Mouse (Mus musculus) midbrain, embryonic 11.5 days (tissue): ENCODE results near the gene Arpc5l. TPM values are rescaled to one million over a fixed set of nuclear protein-coding genes. Genes with fewer than 3 reads are reported as not detected.

Source experiments
- ATAC-seq: fragments of 200-750 bp; cut with Nextera tagmentation; 2 replicates; pipeline ENCODE4 v1.8.0; 2017; ENCODE audit warnings: moderate TSS enrichment, moderate library complexity; ENCODE audit not compliant: low FRiP score
- DNase-seq: peaks from one replicate; pipeline ENCODE4 v3.0.0; 2015; ENCODE audit warnings: low spot score; ENCODE audit errors: missing footprints
- H3K27ac ChIP-seq: fragments of 300-500 bp; sonication (generic); 2 replicates; pipeline ENCODE4 v1.5.1; 2014; ENCODE audit warnings: low read depth, low read length
- H3K27me3 ChIP-seq: fragments of 300-500 bp; sonication (generic); 2 replicates; pipeline ENCODE4 v1.6.1; 2014; ENCODE audit warnings: mild to moderate bottlenecking, low read length, moderate library complexity, mixed read lengths; ENCODE audit not compliant: control insufficient read depth, insufficient read depth
- H3K36me3 ChIP-seq: fragments of 300-500 bp; sonication (generic); 2 replicates; pipeline ENCODE4 v1.6.1; 2014; ENCODE audit warnings: mild to moderate bottlenecking, low read length, moderate library complexity, mixed read lengths; ENCODE audit not compliant: control insufficient read depth, insufficient read depth
- H3K4me1 ChIP-seq: fragments of 300-500 bp; sonication (generic); 2 replicates; pipeline ENCODE4 v1.6.1; 2014; ENCODE audit warnings: low read length; ENCODE audit not compliant: control insufficient read depth, insufficient read depth
- H3K4me2 ChIP-seq: fragments of 300-500 bp; sonication (generic); 2 replicates; pipeline ENCODE4 v1.6.1; 2014; ENCODE audit warnings: mild to moderate bottlenecking, moderate library complexity
- H3K4me3 ChIP-seq: fragments of 300-500 bp; sonication (generic); 2 replicates; pipeline ENCODE4 v1.5.1; 2014; ENCODE audit warnings: low read depth, low read length
- H3K9ac ChIP-seq: fragments of 300-500 bp; sonication (generic); 2 replicates; pipeline ENCODE4 v1.6.1; 2014; ENCODE audit warnings: low read length
- H3K9me3 ChIP-seq: fragments of 300-500 bp; sonication (generic); 2 replicates; pipeline ENCODE4 v1.6.1; 2016; ENCODE audit warnings: low read length; ENCODE audit not compliant: control insufficient read depth
- WGBS: fragments of 180-500 bp; shearing (Covaris S2); extraction: QIAGEN DNeasy Blood & Tissue Kit; methylation state at CpG from one replicate; pipeline ENCODE4 v1.1.7; 2014; 5-methylcytosine and 5-hydroxymethylcytosine counted together
- polyA plus RNA-seq: library from polyadenylated mRNA; unstranded; fragments of >200 nt; fragmentation: Nextera tagmentation; extraction: Ambion mirVana; gene quantifications from 2 replicates; pipeline ENCODE4 v1.2.1, GENCODE M21; 2014

Gene Arpc5l
- polyA plus RNA-seq, 1 experiment from 2014 or later, result 157 TPM

DNA sequence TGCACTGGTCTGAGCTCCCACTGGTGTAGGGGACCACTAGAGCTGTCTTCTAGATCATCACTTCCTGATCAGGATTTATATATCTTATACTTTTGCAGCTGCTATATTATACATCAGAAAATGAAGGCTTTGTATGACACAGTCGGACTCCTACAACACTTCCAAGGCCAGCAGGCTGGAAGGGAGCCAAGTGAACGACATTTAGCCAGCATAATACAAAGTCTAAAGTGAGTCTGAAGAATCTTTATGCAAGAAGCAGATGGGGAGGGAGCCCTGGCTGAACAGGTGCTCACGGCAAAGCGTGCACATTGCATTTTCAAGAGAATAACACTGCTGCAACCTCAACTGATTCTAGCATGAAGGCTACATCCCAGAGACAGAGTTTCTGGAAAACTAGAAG lies 12.7 kb upstream of the Arpc5l start:
- no peak for ATAC-seq
- no peaks in the 10 kb centered on the region for H3K36me3 ChIP-seq
- no peaks in the 10 kb centered on the region for H3K9me3 ChIP-seq
- H3K27ac ChIP-seq, result no peak overlapping the region
- H3K4me3 ChIP-seq, result no peak overlapping the region
- no peaks in the 10 kb centered on the region for H3K4me1 ChIP-seq
- no peak overlapping the region for H3K4me2 ChIP-seq
- H3K9ac ChIP-seq, result no peak overlapping the region; the same call in 1 of the 2 replicates
- no peaks in the 10 kb centered on the region for H3K27me3 ChIP-seq
- WGBS, result 78% methylated on average over 4 of the region's 4 CpGs
- no peak for DNase-seq

GRCm38 (mm10) chr2:38997386-38998374 lies 7.5 kb upstream of the Arpc5l start, which contains the start of gene Wdr38:
Gene Wdr38, plus strand, starts transcription at chr2:38997476.
- peaks cover 18% of the 10 kb centered on the region for H3K36me3 ChIP-seq
- WGBS, result 17% methylated on average over 33 of the region's 33 CpGs
- H3K4me2 ChIP-seq, result peak within 1 kb of the TSS; percentile 30
- peak within 1 kb of the TSS; percentile 19 for H3K4me3 ChIP-seq
- H3K9ac ChIP-seq, result peak within 1 kb of the TSS; percentile 33
- DNase-seq (peak; percentile 99), ATAC-seq (peak; percentile 91)
- no peaks in the 10 kb centered on the region for H3K9me3 ChIP-seq
- H3K27me3 ChIP-seq, result no peaks in the 10 kb centered on the region
- no peak within 1 kb of the TSS for H3K27ac ChIP-seq
- peaks cover under 1% of the 10 kb centered on the region; the same call in 1 of the 2 replicates for H3K4me1 ChIP-seq

- Histone ChIP-seq H3K36me3 (peaks cover 30% of the 10 kb centered on the region), H3K4me3 (no peak overlapping the region), H3K4me2 (no peak overlapping the region), H3K27ac (no peak overlapping the region), H3K9ac (no peak overlapping the region), H3K9me3 (no peaks in the 10 kb centered on the region), H3K4me1 (peaks cover 15% of the 10 kb centered on the region), H3K27me3 (no peaks in the 10 kb centered on the region)
- ATAC-seq, result no peak
- DNase-seq, result no peak
- 67% methylated on average over 4 of the region's 4 CpGs for WGBS
Measured at GRCm38 (mm10) chr2:38999381-38999780, 5.8 kb upstream of the Arpc5l start.

DNA sequence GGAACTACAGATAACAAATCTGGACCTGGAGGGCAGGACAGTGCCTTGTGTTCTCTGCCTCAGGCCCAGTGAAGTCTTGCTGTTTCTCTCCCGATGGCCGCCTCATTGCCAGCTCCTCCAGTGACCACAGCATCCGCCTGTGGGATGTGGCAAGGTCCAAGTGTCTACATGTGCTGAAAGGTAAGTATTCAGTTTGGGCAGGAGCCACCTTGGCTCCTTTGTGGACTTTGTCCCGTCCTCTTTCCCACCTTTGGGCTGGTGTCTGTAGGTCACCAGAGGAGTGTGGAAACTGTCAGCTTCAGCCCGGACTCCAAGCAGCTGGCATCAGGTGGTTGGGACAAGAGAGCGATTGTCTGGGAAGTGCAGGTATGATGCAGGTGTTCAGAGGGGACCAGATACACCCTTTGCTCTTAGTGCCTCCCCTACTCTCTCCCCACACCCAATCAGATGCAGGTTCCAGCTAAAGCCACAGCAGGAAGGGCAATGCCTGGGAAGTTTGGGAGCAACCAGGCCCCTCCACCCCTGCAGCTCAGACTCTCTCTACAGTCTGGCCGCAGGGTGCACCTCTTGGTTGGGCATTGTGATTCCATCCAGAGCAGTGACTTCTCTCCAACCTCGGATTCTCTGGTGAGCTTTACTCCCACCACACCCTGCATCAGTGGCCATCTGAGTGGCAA lies 5.1 kb upstream of the Arpc5l start:
- Histone ChIP-seq H3K4me2 (no peak overlapping the region), H3K9ac (no peak overlapping the region), H3K36me3 (peaks cover 30% of the 10 kb centered on the region), H3K27me3 (no peaks in the 10 kb centered on the region), H3K9me3 (no peaks in the 10 kb centered on the region), H3K4me1 (peaks cover 15% of the 10 kb centered on the region), H3K27ac (no peak overlapping the region), H3K4me3 (no peak overlapping the region)
- ATAC-seq (no peak), DNase-seq (no peak)
- WGBS, result 71% methylated on average over 8 of the region's 8 CpGs

- H3K9me3 ChIP-seq, result no peaks in the 10 kb centered on the region
- peaks cover 15% of the 10 kb centered on the region for H3K4me1 ChIP-seq
- DNase-seq, result no peak
- WGBS, result 86% methylated on average over 4 of the region's 4 CpGs
- H3K4me2 ChIP-seq, result no peak overlapping the region
- peaks cover 30% of the 10 kb centered on the region for H3K36me3 ChIP-seq
- no peak overlapping the region for H3K4me3 ChIP-seq
- no peak overlapping the region for H3K9ac ChIP-seq
- no peaks in the 10 kb centered on the region for H3K27me3 ChIP-seq
- no peak for ATAC-seq
- no peak overlapping the region for H3K27ac ChIP-seq
Measured at GRCm38 (mm10) chr2:39000587-39000919, 4.6 kb upstream of the Arpc5l start.

GRCm38 (mm10) chr2:39001866-39002265 lies 3.3 kb upstream of the Arpc5l start:
- ATAC-seq (no peak), DNase-seq (no peak)
- Histone ChIP-seq H3K27ac (no peak overlapping the region), H3K4me3 (no peak overlapping the region), H3K36me3 (peaks cover 30% of the 10 kb centered on the region), H3K4me2 (no peak overlapping the region), H3K4me1 (peaks cover 18% of the 10 kb centered on the region), H3K9me3 (no peaks in the 10 kb centered on the region), H3K27me3 (no peaks in the 10 kb centered on the region), H3K9ac (no peak overlapping the region)
- 82% methylated on average over 3 of the region's 3 CpGs for WGBS

GRCm38 (mm10) chr2:39003106-39003505 lies 2.0 kb upstream of the Arpc5l start:
- H3K36me3 ChIP-seq, result peaks cover 30% of the 10 kb centered on the region
- no peak overlapping the region for H3K27ac ChIP-seq
- peak overlapping the region; percentile 91; the same call in 1 of the 2 replicates for H3K9ac ChIP-seq
- H3K4me1 ChIP-seq, result peaks cover 22% of the 10 kb centered on the region
- H3K4me3 ChIP-seq, result peak overlapping the region; percentile 87
- WGBS, result 61% methylated on average over 8 of the region's 8 CpGs
- ATAC-seq, result no peak
- H3K4me2 ChIP-seq, result peak overlapping the region; percentile 96
- DNase-seq, result no peak
- no peaks in the 10 kb centered on the region for H3K9me3 ChIP-seq
- H3K27me3 ChIP-seq, result no peaks in the 10 kb centered on the region

DNA sequence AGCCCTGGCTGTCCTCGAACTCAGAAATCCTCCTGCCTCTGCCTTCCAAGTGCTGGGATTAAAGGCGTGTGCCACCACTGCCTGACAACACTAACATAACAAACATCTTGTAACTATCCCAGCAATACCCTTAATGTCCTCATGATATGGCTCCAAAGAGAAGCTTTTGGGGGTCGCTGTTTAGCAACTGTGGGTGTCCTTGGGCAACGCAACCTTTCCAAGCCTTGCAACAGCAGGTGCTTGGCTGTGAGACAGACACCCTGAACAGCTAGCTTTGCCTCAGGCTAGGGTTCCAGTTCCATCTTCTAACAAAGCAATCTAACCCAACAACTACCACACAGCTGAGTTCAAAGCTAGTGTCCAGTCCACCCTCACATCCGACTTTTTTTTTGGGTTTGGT lies 1.6 kb upstream of the Arpc5l start:
- H3K36me3 ChIP-seq, result peaks cover 30% of the 10 kb centered on the region
- no peaks in the 10 kb centered on the region for H3K27me3 ChIP-seq
- H3K4me1 ChIP-seq, result peaks cover 23% of the 10 kb centered on the region
- H3K4me2 ChIP-seq, result peak overlapping the region; percentile 96
- peak overlapping the region; percentile 91 for H3K9ac ChIP-seq
- no peaks in the 10 kb centered on the region for H3K9me3 ChIP-seq
- DNase-seq, result no peak
- H3K4me3 ChIP-seq, result peak overlapping the region; percentile 87
- ATAC-seq, result no peak
- whole genome bisulfite sequencing, result 70% methylated on average over 5 of the region's 5 CpGs
- no peak overlapping the region for H3K27ac ChIP-seq

GRCm38 (mm10) chr2:39004372-39004771 lies 776 bp upstream of the Arpc5l start:
- peaks cover 30% of the 10 kb centered on the region for H3K4me1 ChIP-seq

More at GRCm38 (mm10) chr2:39004372-39004771, 776 bp upstream of the Arpc5l start:
- DNase-seq (peak; percentile 94), ATAC-seq (no peak)
- no peaks in the 10 kb centered on the region for H3K9me3 ChIP-seq
- under 1% methylated on average over 11 of the region's 11 CpGs for WGBS
- H3K27me3 ChIP-seq, result no peaks in the 10 kb centered on the region
- peak overlapping the region; percentile 91 for H3K9ac ChIP-seq
- H3K4me2 ChIP-seq, result peak overlapping the region; percentile 96
- peak overlapping the region; percentile 87 for H3K4me3 ChIP-seq
- H3K27ac ChIP-seq, result no peak overlapping the region
- H3K36me3 ChIP-seq, result peaks cover 30% of the 10 kb centered on the region
